9 mouse cellular contexts compared by ENCODE assay signal in genomic region chr11:73169231-73169630, GRCm38 (mm10). TPM values are rescaled to one million over a fixed set of nuclear protein-coding genes. Genes with fewer than 3 reads are reported as not detected.
DNase-seq lines count a peak whose midpoint lies in the region; ATAC-seq and TF ChIP-seq lines count a peak whose summit lies in the region.
"Had no signal": no experiment of that assay in that cellular context is flagged by ENCODE, and none has a peak within 500 bp of the region (broad histone marks: within the 10 kb centered on the region; RNA-seq: fewer than 3 reads in every experiment).

No protein-coding gene starts in this region.

- no peak overlapping the region for H3K9ac ChIP-seq in lung, postnatal 0 days (replicated peaks; ENCODE audit: low read depth)
- H3K9ac ChIP-seq: limb, embryonic 12.5 days had no signal

- H3K36me3 ChIP-seq in lung, postnatal 0 days (ENCODE audit: insufficient read depth, low read length) = no peaks in the 10 kb centered on the region

- DNase-seq in adrenal gland, adult 18-20 months (ENCODE audit: low spot score in 2 of 2) = peak; percentile 31 to 51
- DNase-seq in adrenal gland, postnatal 4 days (ENCODE audit: low spot score in 2 of 2) = no peak
- peak; percentile 80 for DNase-seq in 3T3-L1 (ENCODE audit: low read depth, low spot score)
- DNase-seq in adrenal gland, postnatal 10 days = peak; percentile 72
- DNase-seq in frontal cortex, postnatal 25 days (ENCODE audit: low spot score in 2 of 2) = peak; percentile 44 to 61
- peak; percentile 24 for DNase-seq in large intestine, adult 2 months (ENCODE audit: low read depth, low spot score)
- peak; percentile 60 for DNase-seq in lung, postnatal 0 days (ENCODE audit: low spot score)
- DNase-seq in right cerebral cortex, adult 2 months (ENCODE audit: low spot score in 2 of 2) = peak; percentile 66 to 70

- peaks cover 8% of the 10 kb centered on the region; the same call in 1 of the 2 replicates for H3K4me1 ChIP-seq in lung, postnatal 0 days (ENCODE audit: insufficient read depth, low read depth, low read length)

- H3K27me3 ChIP-seq in lung, postnatal 0 days (replicated peaks; ENCODE audit: insufficient read depth, low read length) = no peaks in the 10 kb centered on the region
- H3K27me3 ChIP-seq: limb, embryonic 12.5 days had no signal

- 52% methylated on average over 4 of the region's 4 CpGs for WGBS in large intestine, adult 2 months
- WGBS in lung, postnatal 0 days = 55% methylated on average over 4 of the region's 4 CpGs

- no peak overlapping the region for H3K4me3 ChIP-seq in lung, postnatal 0 days (ENCODE audit: low read depth, low read length)
- H3K4me3 ChIP-seq: limb, embryonic 12.5 days had no signal

- ATAC-seq in lung, postnatal 0 days = 0 out of 2 replicates have a peak, but pooled peaks have one; percentile 40

- TF ChIP-seq CTCF in lung, postnatal 0 days (IDR thresholded peaks at IDR 0.05) = peak; percentile 83

- no peak overlapping the region for H3K4me2 ChIP-seq in lung, postnatal 0 days (replicated peaks; ENCODE audit: low read depth, low read length)
- H3K4me2 ChIP-seq: limb, embryonic 12.5 days had no signal

- TF ChIP-seq EP300 in lung, postnatal 0 days (IDR thresholded peaks at IDR 0.05) = no peak

- no peaks in the 10 kb centered on the region for H3K9me3 ChIP-seq in lung, postnatal 0 days (ENCODE audit: low read length)
- H3K9me3 ChIP-seq: limb, embryonic 12.5 days had no signal

- no peak overlapping the region for H3K27ac ChIP-seq in lung, postnatal 0 days (ENCODE audit: low read length)
- H3K27ac ChIP-seq: limb, embryonic 12.5 days had no signal

RNA-seq across cellular contexts. Expression of gene Emc6, which starts 7.6 kb away (rescaled TPM):
- 10 to 100 TPM; 77.7 to 94.3 TPM for total RNA-seq in adrenal gland, adult 18-20 months (2021)
- 10 to 100 TPM; 60.5 to 72.1 TPM for total RNA-seq in adrenal gland, postnatal 4 days (2021)
- 100 to 1,000 TPM; 121 to 122 TPM for total RNA-seq in adrenal gland, postnatal 10 days (2021)
- polyA plus RNA-seq in large intestine, adult 2 months (2012; rRNA removed) = 37.8 and 40.2 TPM in 2 replicates
- 160 and 177 TPM in 2 replicates for polyA plus RNA-seq in lung, postnatal 0 days (2015; fragmentation: Nextera tagmentation; extraction: Ambion mirVana)

RNA-seq across cellular contexts. Expression of gene Tax1bp3, which starts 7.7 kb away (rescaled TPM):
- 10 to 100 TPM; 70.0 to 91.8 TPM for total RNA-seq in adrenal gland, adult 18-20 months (2021)
- 10 to 100 TPM; 74.0 to 82.4 TPM for total RNA-seq in adrenal gland, postnatal 4 days (2021)
- 10 to 100 TPM; 72.5 TPM for total RNA-seq in adrenal gland, postnatal 10 days (2021)
- polyA plus RNA-seq in large intestine, adult 2 months (2012; rRNA removed) = 221 and 232 TPM in 2 replicates
- polyA plus RNA-seq in lung, postnatal 0 days (2015; fragmentation: Nextera tagmentation; extraction: Ambion mirVana) = 373 and 379 TPM in 2 replicates

RNA-seq across cellular contexts. Expression of gene P2rx5, which starts 9.0 kb away (rescaled TPM):
- total RNA-seq in adrenal gland, adult 18-20 months (2021) = 10 to 100 TPM in 1 of 2 experiments, 1 to 10 TPM in 1; 4.6 to 19.3 TPM
- total RNA-seq in adrenal gland, postnatal 4 days (2021) = 1 to 10 TPM; 1.8 to 2.7 TPM
- 10 to 100 TPM; 14.8 to 26.1 TPM for total RNA-seq in adrenal gland, postnatal 10 days (2021)
- 0.43 and 0.44 TPM in 2 replicates for polyA plus RNA-seq in large intestine, adult 2 months (2012; rRNA removed)
- polyA plus RNA-seq in lung, postnatal 0 days (2015; fragmentation: Nextera tagmentation; extraction: Ambion mirVana) = 1.4 and 2.2 TPM in 2 replicates

RNA-seq across cellular contexts. Expression of gene Ctns, which starts 29.6 kb away (rescaled TPM):
- total RNA-seq in adrenal gland, adult 18-20 months (2021) = 10 to 100 TPM; 16.5 to 18.8 TPM
- total RNA-seq in adrenal gland, postnatal 4 days (2021) = 10 to 100 TPM; 19.1 to 19.4 TPM
- 10 to 100 TPM; 14.6 to 17.1 TPM for total RNA-seq in adrenal gland, postnatal 10 days (2021)
- 14.2 and 19.4 TPM in 2 replicates for polyA plus RNA-seq in large intestine, adult 2 months (2012; rRNA removed)
- polyA plus RNA-seq in lung, postnatal 0 days (2015; fragmentation: Nextera tagmentation; extraction: Ambion mirVana) = 15.2 and 16.2 TPM in 2 replicates

RNA-seq across cellular contexts. Expression of gene Shpk, which starts 30.0 kb away (rescaled TPM):
- total RNA-seq in adrenal gland, adult 18-20 months (2021) = 10 to 100 TPM in 1 of 2 experiments, 1 to 10 TPM in 1; 7.1 to 11.7 TPM
- 1 to 10 TPM; 6.8 to 9.0 TPM for total RNA-seq in adrenal gland, postnatal 4 days (2021)
- total RNA-seq in adrenal gland, postnatal 10 days (2021) = 1 to 10 TPM; 9.4 to 9.6 TPM
- polyA plus RNA-seq in large intestine, adult 2 months (2012; rRNA removed) = 10.4 and 18.9 TPM in 2 replicates
- polyA plus RNA-seq in lung, postnatal 0 days (2015; fragmentation: Nextera tagmentation; extraction: Ambion mirVana) = 2.8 and 3.5 TPM in 2 replicates

Comparison
In these comparisons a context has a peak if more than half of its experiments do, and no peak if none do; other contexts are left out.
1. DNase-seq: peak in adrenal gland, adult 18-20 months (2 of 2), 3T3-L1 (single experiment), adrenal gland, postnatal 10 days (single experiment), frontal cortex, postnatal 25 days (2 of 2), large intestine, adult 2 months (single experiment), lung, postnatal 0 days (single experiment) and right cerebral cortex, adult 2 months (2 of 2); none in adrenal gland, postnatal 4 days (0 of 2).